Mouse (Mus musculus) right cerebral cortex, adult 18-20 months (tissue): ENCODE measurements around the gene Med7.

Experiments used
- DNase-seq: peaks from one replicate; pipeline ENCODE4 v3.0.0; 2022; ENCODE audit warnings: mixed read lengths

Med7 gene

DNA sequence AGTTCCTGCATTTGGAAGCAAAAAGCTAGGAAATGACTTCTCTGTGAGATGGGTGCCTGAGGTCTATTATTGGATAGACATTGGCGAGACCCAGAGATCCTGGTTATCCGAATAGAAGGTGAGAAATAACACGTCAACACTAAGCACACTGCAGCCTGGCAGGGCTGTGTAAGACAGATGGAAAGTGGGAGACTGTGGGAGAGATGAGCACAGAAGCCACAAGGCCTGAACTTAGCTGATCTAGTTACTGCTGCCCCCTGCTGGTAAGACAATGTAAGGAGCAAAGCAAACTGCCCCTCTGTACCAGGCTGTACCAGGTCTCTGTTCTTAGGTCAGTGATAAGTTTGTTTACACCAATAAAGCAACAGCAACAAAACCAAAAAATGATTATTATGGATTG, 5.6 kb upstream of the Med7 start:
- peak; percentile 91 for DNase-seq

DNA sequence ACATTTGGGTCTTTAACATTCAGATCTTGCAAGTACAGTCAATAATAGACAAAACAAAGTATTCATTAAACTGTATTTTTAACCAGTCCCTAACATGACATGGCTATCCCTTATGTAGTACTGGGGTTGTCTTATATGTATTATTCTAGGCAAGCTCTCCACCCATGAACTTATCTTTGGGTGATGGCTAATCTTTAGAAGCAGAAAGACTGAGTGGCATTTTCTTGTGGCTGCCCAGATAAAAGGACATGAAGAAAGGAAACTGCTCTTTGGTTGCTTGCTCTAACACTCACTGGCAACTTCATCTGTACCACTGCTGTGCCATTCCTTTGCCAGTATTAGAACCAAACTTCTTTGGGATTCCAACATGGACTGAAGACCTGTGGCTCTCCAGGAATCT, 1.4 kb upstream of the Med7 start:
- no peak for DNase-seq

DNA sequence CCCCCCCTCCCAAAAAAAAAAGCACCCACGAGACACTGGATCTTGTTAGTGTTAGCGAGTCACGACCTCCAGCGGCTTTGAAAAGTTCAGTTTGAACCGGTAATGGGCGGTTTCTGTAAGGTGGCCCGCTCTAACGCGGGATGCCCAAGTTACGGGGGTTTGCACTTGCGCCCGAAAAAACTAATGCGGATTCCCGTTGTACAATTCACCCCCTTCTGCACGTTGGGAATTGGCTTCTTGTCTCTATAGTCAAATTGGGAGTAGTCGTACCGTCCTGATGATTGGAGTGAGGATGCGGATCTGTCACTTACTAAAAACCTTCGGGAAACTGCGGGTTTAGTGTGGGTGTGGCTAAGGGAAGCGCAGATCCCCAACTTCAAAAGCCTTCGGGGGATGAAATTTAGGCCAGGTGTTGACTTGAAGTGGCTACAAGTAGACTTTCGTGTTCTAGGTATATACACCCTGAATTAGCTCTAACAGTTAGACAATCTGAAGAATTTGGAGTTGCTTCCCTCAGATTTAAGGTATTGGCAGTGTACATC, 805 bp downstream of the Med7 start:
- no peak for DNase-seq

DNA sequence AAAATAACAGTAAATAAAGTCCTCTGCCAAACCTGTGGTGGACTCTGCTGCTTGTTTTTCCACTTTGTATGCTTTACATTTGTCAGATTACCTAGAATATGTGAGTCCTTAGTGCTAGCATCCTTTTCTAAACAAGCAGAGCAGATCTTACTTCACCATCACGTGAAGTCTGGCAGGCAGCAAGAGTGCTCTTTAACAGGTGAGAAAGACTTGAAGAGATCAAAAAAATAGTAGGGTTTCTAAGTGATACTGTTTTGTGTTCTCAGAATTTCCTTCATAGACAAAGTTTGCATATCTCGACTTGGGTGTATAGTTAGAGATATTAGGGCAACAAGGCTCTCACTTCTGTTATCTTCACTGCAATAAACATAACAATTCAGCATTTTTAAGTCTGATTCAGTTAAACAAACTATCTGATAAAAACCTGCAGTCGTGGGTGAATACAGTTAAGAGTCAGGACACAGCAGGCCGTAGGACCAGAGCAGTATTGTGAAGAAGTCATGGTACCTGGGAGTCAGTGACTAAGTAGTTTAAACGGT, 2.3 kb downstream of the Med7 start:
- no peak for DNase-seq

DNA sequence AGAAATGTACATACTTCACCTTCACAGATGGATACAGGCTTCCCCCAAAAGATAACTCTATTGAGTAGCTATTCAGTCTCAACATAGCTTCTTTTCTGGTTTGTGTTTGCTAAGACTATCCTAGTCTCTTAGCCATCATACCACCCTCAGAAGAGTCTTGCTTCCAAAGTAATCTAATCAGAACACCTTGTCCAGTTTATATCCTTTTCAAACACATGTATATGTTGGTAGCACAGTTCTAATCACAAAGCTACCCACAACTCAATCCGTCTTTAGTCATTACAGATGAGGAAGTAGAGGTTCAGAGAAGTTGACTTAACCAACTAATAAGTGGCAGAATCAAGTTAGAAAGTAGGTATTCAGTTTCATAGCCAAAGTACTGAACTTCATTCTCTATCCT, 5.0 kb downstream of the Med7 start:
- no peak for DNase-seq

DNA sequence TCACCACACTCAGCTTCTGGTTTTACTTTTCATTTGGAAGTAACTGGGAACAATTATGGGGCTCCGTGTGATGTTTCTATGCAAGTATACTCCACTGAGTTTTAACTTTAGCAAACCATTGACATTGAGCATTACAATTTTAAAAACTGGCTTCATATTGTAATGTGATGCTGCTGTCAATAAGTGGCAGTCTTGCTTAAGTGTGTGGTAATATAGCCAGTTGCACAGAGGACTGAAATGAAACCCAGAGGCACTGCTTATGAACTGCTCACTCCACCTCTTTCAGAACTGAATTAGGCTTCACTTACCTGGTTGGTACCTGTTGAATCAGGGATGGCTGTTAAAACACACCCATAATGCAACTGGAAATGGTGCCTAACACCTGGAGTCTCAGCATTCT, 6.4 kb downstream of the Med7 start:
- DNase-seq = no peak

DNA sequence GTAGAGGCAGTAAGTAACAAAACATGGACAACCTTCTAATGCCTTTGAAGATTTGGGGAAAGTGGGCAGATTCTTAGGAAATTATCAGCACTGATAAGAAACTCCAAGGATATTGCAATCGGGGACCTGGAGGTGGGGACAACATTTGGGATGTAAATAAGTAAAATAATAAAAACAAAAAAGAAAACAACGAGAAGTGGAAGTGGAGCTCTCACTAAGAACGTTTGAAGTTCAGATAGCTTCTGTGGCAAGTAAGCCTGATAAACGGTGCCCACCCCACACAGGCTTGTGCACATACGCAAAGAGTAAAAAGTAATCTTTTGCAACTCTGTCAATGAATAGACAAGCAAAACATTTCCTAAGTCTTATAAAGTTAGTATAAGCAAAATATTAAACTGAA, 7.3 kb downstream of the Med7 start:
- DNase-seq = no peak

DNA sequence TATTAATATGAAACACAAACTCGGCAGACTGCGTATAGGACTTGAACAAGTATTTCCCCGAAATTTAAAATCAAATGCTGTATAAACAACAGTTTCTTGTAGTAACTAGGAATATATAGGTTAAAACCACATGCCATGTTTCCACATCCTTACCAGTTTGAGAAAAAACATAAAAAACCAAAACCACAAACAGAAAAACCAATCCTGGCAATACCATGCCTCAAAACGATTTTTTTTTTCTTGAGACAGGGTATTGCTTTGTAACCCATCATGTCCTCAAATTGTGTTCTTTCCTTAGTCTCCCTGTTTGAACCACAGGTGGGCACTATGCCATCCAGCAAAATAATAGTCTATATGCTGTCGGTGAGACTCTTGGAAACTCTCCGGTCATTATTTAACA, 9.4 kb downstream of the Med7 start:
- DNase-seq = no peak

DNA sequence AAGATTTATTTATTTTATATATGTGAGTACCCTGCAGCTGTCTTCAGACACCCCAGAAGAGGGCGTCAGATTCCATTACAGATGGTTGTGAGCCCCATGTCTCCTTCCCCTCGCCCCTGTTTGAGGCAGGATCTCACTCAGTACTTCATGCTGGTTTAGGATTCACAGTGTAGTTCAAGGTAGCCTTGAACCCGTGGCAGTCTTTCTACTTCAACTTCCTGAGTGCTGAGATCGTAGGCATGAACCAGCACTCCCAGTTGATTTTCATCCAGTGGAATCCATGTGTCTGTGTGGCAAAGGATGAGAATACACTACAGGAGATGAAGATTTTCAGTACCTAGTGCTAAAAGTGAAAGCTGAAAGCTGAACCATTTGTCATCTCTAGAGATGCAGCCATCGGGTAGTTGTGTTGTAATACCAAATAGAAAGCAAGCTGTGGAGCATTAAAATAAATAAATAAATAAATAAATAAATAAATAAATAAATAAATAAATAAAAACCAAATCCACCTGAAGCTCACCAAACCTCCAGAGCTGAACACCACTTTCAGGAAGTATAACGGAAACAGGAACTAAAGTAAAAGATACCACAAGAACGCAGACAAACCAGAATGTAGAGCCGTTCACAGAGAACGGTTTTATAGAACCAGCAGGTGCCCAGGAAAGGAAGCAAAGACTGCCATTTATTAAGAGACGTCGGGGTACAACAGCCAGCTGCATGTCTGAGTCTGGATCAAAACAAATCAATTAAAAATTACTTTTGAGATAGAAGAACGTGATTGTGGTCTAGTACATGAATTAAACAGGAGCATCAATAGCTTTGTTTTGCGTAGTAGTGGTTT, 11.1 kb downstream of the Med7 start:
- DNase-seq = no peak

DNA sequence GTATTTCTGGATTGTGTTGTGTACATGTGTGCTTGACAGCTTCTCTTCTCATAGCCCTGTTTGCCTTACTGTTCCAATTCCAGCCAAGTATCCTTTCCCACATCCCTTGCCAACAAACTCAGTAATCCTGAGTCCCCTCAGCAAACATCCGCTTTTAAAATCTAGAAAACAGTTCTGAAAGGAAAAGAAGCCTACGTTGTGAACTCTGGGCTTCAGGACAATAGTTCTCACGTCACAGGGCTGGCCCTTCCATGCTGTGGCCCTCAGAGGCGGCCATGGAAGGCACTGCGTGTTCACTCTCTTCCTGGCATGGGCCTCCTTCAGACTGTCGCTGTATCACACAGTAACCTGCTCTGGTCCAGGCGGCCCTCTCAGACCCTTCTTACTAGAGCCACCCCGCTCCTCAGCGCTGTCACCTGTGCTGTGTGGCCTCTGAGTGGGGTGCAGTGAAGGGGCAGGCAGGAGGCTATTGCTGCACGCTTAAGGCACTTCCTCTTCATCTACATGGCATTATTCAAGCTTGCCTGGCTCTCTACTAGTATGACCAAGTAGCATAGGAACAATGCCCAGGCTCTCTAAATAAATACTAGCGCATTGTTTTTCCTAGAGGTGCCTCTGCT, 12.8 kb downstream of the Med7 start:
- DNase-seq = no peak

DNA sequence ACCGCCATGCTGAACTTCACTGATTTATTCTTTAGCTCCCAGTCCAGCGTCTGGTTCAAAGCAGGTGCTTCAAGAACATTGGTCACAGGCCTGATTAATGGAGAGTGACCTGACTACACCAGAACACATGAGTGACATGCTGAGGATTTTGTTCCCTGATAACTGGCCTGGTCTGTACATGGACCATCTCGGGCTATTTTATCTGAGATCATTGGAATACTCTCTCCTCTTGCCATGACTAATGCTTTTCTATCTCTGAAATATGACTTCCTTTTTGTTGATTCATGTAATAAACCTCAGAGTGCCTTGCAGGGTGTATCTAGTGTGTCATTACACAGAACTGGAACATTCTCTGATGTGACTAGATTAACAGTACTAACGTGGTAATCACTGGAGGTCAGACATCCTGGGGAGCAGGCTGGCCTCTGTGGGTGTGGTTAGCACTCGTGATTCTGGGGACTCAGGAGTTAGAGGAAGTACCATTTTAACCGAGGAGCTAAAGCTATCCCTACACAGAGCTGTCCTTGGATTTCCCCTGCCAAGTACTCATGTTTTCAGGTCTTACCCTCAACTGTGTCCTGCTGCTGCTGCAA, 17.8 kb downstream of the Med7 start, which contains the start of gene Havcr2:
Gene Havcr2, plus strand, starts transcription at position 483 of the 593 bp plus-strand sequence.
- no peak for DNase-seq

DNA sequence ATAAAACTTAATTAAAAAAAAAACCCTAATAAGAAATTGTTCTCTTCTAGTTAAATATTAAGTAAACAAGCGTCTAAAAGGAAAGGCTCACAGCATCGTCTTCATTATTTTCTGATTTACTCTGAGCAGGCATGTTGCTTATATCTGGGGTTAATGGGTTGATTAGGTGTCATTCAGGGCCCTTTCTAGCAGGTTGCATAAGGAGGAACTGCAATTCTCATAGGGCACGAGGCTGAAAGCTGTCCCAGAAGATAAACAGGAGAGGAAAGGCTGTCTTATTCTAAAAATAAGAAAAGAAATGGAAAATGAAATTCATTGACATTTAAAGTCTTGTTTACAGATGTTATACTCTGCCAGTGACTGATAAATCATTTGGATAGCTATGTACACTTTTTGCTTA, 23.2 kb downstream of the Med7 start:
- no peak for DNase-seq

DNA sequence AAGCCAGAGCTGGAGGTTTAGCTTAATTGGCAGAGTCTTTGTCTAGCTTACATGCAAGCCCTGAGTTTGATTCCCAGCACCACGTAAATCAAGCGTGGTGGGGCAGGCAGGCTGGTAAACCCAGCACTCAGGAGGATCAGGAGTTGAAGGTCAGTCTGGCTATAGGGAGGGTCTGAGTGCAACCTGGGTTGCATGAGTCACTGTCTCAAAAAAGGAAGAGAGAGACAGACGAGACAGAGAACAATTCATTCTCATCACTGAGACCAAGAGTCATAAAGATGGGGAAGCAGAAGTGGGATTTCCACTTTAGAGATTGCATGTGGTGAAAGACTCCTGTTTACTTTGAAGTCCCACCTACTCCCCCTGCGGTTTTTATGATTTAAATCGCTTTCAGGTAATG, 24.6 kb downstream of the Med7 start:
- DNase-seq = no peak

DNA sequence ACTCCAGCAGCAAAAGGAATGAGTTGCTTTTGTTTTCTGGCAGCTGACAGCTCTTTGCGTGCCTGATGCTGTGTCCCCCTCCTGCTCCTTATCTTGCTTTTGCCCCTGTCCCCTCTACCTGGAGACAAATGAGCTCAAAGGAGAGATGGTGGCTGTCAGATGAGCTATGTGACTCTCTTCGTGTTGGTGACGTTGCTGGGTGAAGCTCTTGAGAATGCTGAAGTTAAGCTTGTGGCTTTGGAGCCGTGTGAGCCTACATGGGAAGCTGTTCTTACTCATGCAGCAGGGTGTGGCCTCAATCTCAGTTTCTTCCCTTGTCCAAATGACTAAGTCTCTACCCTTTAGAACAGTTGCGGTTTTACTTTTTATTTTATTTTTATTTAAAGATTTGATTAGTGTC, 25.2 kb downstream of the Med7 start:
- no peak for DNase-seq

DNA sequence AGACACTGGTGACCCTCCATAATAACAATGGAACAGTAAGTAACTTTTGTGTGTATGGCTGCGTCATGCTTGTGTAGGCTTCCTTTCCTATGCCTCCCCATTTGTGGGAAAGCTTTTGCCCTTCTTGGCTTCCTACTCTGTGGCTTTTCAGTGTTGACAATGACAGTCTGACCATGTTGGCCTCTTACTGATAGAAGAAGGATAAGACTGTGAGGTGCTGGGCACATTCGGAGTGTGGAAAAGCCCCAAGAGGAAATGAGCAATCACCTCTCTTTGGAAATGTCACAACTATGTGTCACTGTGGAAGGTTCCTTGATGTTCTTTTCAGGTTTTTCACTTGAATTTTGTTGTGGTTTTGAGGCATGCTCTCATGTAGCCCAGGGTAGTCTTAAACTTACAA, 30.2 kb downstream of the Med7 start:
- no peak for DNase-seq

DNA sequence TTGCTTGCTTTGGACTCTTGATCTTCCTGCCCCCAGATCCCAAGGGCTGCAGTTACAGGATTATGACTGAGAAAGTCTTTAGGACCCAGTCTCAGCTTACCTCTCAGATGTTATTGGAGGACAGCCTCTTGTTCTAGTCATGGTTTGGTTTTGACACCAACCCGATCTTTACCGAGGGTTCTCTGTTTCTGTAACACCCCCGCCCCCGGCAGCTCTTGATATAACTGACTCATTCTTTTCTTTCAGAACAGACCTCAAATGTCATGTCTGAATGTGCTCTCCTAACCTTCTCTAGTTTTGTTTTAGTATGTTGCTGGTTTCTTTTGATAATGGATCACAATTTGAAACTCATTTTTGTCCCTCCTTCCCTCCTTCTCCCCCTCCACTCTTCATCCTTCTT, 37.5 kb downstream of the Med7 start:
- DNase-seq = no peak

DNA sequence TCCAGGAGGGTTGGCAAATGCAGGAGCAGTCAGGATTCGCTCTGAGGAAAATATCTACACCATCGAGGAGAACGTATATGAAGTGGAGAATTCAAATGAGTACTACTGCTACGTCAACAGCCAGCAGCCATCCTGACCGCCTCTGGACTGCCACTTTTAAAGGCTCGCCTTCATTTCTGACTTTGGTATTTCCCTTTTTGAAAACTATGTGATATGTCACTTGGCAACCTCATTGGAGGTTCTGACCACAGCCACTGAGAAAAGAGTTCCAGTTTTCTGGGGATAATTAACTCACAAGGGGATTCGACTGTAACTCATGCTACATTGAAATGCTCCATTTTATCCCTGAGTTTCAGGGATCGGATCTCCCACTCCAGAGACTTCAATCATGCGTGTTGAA, 42.6 kb downstream of the Med7 start:
- no peak for DNase-seq

DNA sequence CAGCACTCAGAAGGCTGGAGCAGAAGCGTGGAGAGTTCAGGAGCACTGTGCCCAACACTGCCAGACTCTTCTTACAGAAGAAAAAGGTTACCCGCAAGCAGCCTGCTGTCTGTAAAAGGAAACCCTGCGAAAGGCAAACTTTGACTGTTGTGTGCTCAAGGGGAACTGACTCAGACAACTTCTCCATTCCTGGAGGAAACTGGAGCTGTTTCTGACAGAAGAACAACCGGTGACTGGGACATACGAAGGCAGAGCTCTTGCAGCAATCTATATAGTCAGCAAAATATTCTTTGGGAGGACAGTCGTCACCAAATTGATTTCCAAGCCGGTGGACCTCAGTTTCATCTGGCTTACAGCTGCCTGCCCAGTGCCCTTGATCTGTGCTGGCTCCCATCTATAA, 43.8 kb downstream of the Med7 start:
- no peak for DNase-seq

DNA sequence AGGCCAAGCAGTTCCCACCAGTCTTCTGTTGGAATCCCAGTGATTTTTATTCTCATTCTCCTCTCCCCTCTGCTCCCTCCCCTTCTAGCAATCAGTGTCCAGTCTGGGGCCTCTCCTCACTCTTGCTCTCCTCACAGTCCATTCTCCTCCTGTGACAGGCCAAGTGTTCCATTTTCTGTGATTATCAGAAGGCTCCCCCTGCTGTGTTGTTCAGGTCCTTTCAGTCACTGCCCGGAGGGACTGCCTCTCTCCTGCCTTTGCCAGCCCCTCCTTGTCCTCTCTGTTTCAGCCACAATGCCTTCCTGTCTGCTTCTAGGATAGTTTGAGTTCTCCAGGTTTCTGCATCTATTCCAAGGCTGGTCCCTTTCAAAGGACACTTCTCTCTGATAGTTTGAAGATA, 51.5 kb downstream of the Med7 start:
- DNase-seq = no peak

DNA sequence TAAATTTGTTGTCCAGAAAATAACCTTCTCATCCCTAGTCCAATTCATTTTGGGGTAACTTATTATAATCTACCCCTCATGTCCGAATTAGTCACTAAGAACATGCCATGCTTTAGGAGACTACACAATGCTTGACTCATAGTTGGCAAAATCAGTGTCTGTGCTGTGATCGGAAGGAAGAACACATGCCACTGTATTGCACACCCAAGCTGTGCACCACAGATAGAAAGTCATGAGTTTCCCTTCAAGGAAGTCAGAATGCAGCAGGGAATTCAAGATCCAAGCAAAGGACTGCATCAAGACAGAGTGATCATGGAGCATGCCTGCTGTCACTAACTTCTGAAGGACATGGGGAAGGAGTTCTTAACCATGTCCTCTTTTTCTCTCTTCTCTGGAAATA, 51.9 kb downstream of the Med7 start:
- DNase-seq = no peak
